Mouse (Mus musculus) cerebellum, adult 9-11 months (tissue): ENCODE results near the gene Arhgap23.

Source experiments
- DNase-seq: peaks from one replicate; pipeline ENCODE4 v3.0.0; 2022

Arhgap23 gene

DNA sequence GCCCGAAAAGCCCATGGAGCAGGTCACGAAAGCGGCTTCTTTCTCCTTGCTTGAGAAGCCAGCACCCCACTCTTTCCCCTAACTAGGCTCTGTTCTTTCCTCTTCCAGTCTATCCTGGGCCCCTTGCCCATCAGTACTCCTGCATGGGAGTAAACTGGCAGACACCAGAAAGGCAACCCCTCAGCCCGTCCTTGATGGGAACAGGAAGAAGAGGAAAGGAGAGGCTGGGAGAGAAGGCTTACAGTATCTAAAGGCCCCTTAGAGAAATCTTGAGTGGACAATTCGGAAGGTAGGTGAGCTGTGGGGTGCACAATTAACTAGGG is 119.9 kb downstream of the Arhgap23 start:
- no peak for DNase-seq

DNA sequence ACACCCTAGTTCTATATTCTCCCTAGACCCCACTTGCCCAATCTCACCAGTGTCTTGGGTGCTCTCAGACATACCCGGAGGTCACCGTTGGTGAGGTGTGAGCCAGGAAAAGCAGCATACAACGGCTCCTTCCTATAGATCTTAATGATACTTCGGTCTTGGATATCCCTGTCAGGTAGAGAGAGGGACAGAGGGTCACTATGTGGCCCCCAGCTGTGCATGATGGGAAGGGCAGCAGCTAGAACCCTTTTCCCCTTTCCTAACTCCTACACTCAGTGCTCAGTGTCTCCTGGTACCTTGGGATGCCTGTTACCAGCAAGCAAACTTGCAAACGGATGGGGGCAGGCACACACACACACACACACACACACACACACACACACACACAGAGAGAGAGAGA is 120.3 kb downstream of the Arhgap23 start:
- DNase-seq: peak; percentile 61

GRCm38 (mm10) chr11:97536083-97536747 is 120.9 kb downstream of the Arhgap23 start:
- DNase-seq: peak; percentile 82

DNA sequence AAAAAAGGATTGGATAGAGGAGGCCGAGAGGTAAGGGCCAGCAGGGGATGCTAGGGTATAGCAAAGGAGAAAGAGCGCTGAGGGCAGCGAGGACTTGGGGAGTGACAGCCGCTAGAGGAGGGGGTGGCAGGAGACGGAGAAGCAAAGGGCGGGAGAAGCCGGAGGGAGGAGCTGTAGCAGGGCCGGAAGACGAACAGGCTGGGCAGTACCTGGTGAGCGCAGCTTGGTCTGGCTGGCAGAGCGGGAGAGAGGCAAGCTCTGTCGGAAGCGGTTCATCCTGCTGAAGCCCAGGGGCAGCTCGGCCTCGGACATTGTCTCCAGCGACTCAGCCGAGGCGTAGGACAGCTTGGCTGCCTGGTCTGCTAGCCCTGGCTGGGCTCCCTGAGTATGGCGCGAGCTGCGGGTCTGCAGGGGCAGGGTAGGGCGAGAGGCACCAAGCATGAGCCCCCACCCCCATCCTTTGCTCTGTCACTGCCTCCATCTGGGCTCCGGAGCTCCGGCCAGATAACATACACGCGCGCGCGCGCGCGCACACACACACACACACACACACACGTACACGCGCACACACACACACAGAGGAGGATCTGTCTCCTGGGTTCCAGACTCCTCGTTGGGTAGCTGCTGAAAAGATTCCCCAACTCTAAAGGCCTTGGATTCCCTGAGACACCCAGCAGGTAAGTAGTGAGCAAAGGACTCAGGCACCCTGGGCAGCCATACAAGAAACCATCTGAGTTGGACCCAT is 121.7 kb downstream of the Arhgap23 start:
- peak; percentile 96 for DNase-seq

- peak; percentile 78 for DNase-seq
These were observed 122.3 kb downstream of the Arhgap23 start for GRCm38 (mm10) chr11:97537580-97538089.

DNA sequence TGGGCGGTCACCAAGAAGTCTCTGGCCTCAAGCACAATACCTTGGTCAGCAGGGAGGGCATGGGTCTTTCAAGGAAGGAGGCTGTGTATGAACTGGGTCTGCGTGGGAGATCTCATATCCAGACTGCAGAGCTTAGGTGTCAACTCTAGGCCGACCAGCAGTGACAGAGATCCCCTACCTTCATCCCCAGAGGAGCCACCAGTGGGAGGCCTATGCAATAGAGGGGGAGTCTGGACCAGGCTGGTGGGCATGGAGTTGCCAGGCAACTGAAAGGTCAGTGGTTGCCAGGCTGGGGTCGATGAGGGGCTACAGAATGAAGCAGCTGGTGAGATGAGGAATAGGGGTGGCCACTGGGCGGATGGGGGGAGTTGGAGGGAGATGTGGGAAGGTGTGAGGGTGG is 124.3 kb downstream of the Arhgap23 start:
- peak; percentile 64 for DNase-seq

- DNase-seq: no peak
These were observed 124.8 kb downstream of the Arhgap23 start for GRCm38 (mm10) chr11:97540136-97540535.

GRCm38 (mm10) chr11:97540604-97541003 is 125.3 kb downstream of the Arhgap23 start:
- peak; percentile 74 for DNase-seq

DNA sequence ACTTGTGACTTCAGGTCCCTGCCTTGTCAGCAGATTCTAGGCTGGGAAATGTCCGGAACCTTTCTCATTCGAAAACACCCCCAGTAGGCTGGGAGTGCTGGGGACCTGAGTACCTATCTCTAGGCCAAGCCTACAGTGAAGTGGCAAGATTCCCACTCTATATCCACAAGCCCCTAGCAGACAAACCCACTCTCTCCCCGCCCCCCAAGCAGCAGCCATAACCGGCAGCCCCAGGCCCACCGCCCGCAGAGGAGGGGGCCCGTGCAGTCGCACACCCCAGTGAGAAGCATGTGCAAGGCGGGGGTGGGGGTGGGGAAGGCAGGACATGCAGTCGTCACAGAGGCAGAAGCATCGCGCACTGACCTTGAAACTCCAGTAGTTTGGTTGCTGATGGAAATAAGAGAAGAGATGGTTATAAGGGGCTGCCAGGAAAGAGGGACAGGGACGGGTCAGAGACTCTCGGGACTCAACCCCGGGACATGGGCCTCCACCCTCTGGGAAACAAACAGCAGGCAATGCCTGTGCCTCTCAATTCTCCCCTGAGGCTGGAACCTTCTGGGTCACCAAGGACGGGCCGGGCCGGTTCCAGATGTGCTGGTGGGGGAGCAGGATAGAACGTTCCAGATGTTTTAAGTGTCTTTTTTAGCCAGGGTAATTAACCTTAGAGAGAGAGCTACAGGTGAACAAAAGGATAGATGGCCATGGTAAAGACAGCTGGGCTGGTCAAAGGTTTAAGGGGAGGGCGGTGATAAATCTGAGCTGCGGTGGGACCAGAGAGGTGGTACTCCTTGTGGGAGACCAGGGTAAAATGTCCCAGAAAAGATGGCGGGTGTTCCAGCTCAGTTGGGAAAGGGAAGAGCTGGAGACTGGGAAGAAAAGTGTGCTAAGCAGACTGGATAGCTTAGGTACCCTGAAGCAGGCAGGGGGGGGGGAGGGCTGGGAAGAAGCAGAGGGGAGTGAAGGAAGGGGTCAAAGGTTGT is 127.1 kb downstream of the Arhgap23 start:
- peak; percentile 75 for DNase-seq

- peak; percentile 98 for DNase-seq
These were observed 127.9 kb downstream of the Arhgap23 start for GRCm38 (mm10) chr11:97543181-97543733.

DNA sequence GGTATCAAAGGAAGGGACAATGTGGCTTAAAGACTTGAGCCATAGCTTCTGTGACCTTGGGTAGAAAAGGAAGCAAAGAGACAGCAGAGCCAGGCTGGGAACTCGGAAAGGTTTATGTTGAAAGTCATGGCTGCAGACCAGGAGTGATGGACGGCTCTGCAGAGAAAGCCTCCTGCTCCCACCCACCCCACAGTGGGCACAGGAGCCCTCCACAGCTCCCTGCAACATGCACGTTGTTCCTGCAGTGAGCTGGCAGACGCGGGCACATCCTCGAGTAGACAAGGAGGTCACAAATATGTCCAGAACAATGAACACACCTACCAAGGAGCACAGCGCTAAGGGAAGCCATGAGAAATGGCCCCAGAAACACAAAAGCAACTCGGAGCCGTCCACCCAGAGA is 128.6 kb downstream of the Arhgap23 start:
- no peak for DNase-seq

DNA sequence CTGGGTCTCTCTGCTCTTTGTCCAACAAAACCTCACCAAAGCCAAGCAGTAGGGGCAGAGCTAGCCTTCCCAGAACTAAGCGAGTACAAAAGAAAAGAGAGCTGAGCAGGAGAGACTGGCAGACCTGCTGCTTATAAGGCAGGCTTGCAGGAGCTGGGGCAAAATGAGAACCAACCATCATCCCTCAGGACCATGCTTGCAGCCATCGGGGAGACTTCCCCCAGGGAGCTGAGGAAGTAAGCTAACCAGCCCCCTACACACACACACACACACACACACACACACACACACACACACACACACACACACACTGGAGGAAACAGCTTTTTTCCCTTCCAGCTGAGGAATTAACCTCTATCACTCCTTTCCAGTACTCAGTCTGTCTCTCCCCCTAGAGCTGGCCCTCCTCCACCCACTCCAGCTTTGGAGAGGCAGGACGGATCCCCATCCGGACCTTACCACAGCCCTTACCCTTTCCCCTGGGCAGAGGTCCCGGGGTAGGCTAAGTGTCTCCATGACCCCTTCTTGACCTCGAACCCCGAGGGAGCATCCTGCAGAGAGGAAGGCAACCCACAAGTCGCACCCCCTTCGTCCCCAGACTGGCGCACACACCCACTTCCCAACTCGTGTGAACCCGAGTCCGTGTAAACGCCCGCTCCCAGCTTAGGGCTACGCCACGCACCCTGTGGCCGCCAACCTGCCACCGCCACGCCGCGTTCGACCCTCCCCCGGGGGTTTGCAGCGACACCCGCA is 130.7 kb downstream of the Arhgap23 start:
- peak; percentile 76 for DNase-seq

- peak; percentile 85 for DNase-seq
These were observed 131.6 kb downstream of the Arhgap23 start for GRCm38 (mm10) chr11:97546804-97547411.

DNA sequence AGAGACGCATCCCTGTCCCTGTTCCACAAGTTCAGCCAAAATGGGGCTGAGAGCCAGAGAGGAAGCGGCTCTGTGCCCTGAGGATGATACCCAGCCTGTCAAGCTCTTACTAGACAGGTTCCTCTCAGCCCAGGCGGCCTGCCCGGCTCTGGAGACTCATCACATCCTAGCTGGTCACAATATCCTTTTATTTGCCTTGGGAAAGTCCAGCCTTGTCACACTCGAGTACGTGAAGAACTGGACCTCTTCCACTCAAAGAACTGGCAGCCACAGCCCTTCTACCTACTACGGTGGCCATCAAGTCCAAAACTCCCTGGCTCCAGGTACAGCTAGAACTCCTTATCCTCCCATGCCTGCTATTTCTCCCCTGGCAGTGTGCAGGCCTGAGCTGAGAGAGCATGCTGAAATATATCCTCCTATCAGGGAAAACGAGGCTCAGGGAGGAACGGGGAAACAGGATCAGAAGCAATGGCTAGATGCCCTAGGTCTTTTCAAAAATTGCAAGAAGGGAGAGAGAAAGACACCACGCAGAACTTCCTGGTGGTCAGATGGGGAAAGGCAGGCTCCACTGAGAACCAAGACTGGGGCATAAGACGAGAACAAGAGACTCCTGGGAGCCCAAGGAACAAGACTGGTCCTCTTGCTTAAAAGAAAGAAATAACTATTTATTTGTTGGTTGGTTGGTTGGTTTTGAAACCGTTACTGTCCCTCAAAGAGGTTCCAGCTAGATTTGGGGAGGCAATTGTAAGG is 132.8 kb downstream of the Arhgap23 start:
- peak; percentile 77 for DNase-seq

DNA sequence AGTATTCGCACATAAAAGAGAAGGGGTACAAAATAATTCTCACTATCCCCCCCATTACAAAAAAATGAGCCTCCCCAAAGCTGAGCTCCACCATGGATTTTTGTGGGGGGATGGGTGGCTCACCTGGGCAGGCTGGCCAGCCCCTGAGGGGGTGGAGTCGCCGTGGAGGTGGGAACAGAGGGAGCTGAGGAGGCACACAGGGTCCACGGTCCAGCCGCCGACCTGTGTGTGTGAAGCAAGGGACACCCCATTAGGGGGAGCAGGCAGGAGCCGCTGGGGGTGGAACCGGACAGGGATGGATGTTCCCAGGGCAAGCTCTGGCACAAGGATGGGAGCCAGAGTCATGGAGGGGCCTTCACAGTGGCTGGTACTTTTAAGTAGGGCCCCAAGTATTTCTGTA is 133.4 kb downstream of the Arhgap23 start:
- no peak for DNase-seq
